8 mouse cellular contexts compared by ENCODE assay signal in genomic region chr8:10921439-10922191, GRCm38 (mm10).
DNase-seq lines count a peak whose midpoint lies in the region; ATAC-seq and TF ChIP-seq lines count a peak whose summit lies in the region.

No protein-coding gene starts in this region.

- TF ChIP-seq POLR2A in cerebellum, adult 2 months (IDR thresholded peaks at IDR 0.05; ENCODE audit: borderline replicate concordance, insufficient read depth, low read length), result no peak

- no peaks in the 10 kb centered on the region for H3K9me3 ChIP-seq in heart, embryonic 14.5 days (ENCODE audit: control insufficient read depth, low read length)
- no peaks in the 10 kb centered on the region for H3K9me3 ChIP-seq in ES-E14 (ENCODE audit: control insufficient read depth, insufficient read depth, low read depth, low read length)
- no peaks in the 10 kb centered on the region for H3K9me3 ChIP-seq in forebrain, embryonic 14.5 days (replicated peaks; ENCODE audit: control insufficient read depth, low read length)

- peak overlapping the region; percentile 64 to 74 for H3K27ac ChIP-seq in heart, embryonic 14.5 days (replicated peaks in 1 of 2; ENCODE audit: control insufficient read depth in 1 of 2, insufficient read depth in 1 of 2, low read depth in 2 of 2, low read length in 2 of 2)
- peak overlapping the region; percentile 32; the same call in 1 of the 2 replicates for H3K27ac ChIP-seq in ES-E14 (ENCODE audit: insufficient read depth, low read depth, low read length, poor library complexity, severe bottlenecking)
- peak overlapping the region; percentile 58; the same call in 1 of the 2 replicates for H3K27ac ChIP-seq in forebrain, embryonic 14.5 days (ENCODE audit: low read depth, low read length)
- no peak overlapping the region for H3K27ac ChIP-seq in cerebellum, adult 2 months (ENCODE audit: insufficient read depth, low read length)

- DNase-seq in heart, adult 8-10 months (ENCODE audit: low spot score), result no peak
- no peak for DNase-seq in ES-E14 (ENCODE audit: low read depth, low spot score)
- peak; percentile 86 for DNase-seq in forebrain, embryonic 14.5 days (ENCODE audit: low spot score)
- peak; percentile 86 for DNase-seq in mesoderm, embryonic 11.5 days (ENCODE audit: low read depth, low spot score)
- no peak for DNase-seq in cerebellum, adult 2 months
- DNase-seq in adrenal gland, postnatal 25 days, result no peak
- DNase-seq in testis, postnatal 10 days (ENCODE audit: low spot score), result no peak

- H3K36me3 ChIP-seq in heart, embryonic 14.5 days (ENCODE audit: control insufficient read depth, insufficient read depth, low read length), result no peaks in the 10 kb centered on the region
- H3K36me3 ChIP-seq in ES-E14 (ENCODE audit: control insufficient read depth, insufficient read depth, low read length, poor library complexity, severe bottlenecking), result no peaks in the 10 kb centered on the region
- H3K36me3 ChIP-seq in forebrain, embryonic 14.5 days (ENCODE audit: control insufficient read depth, insufficient read depth, low read length), result no peaks in the 10 kb centered on the region

- no peak for TF ChIP-seq CTCF in cerebellum, adult 2 months (IDR thresholded peaks at IDR 0.05; ENCODE audit: borderline replicate concordance, insufficient read depth, low read depth, low read length)

- H3K4me1 ChIP-seq in heart, embryonic 14.5 days (ENCODE audit: control insufficient read depth in 2 of 2, insufficient read depth in 2 of 2, low read length in 2 of 2), result peaks cover 44 to 59% of the 10 kb centered on the region in 2 experiments
- H3K4me1 ChIP-seq in ES-E14 (ENCODE audit: control insufficient read depth in 2 of 2, insufficient read depth in 2 of 2, low read length in 2 of 2, poor library complexity in 1 of 2), result peaks cover 3 to 21% of the 10 kb centered on the region in 2 experiments; a peak in 2 of 4 replicates
- H3K4me1 ChIP-seq in forebrain, embryonic 14.5 days (ENCODE audit: control insufficient read depth, insufficient read depth, low read length), result peaks cover 51% of the 10 kb centered on the region
- peaks cover 6% of the 10 kb centered on the region for H3K4me1 ChIP-seq in cerebellum, adult 2 months (ENCODE audit: control insufficient read depth, insufficient read depth, low read length)

- H3K27me3 ChIP-seq in heart, embryonic 14.5 days (ENCODE audit: control insufficient read depth, insufficient read depth, low read length), result no peaks in the 10 kb centered on the region
- no peaks in the 10 kb centered on the region for H3K27me3 ChIP-seq in forebrain, embryonic 14.5 days (replicated peaks; ENCODE audit: control insufficient read depth, insufficient read depth, low read length)
- H3K27me3 ChIP-seq in cerebellum, adult 2 months (ENCODE audit: control insufficient read depth, insufficient read depth, low read length), result no peaks in the 10 kb centered on the region

- 0 out of 2 replicates have a peak, but pooled peaks have one; percentile 19 for ATAC-seq in heart, embryonic 14.5 days (ENCODE audit: insufficient number of reproducible peaks, insufficient read depth, low FRiP score, low read depth)
- ATAC-seq in forebrain, embryonic 14.5 days, result peak; percentile 55

- H3K4me2 ChIP-seq in heart, embryonic 14.5 days (ENCODE audit: low read length), result no peak overlapping the region
- H3K4me2 ChIP-seq in forebrain, embryonic 14.5 days (ENCODE audit: low read length), result no peak overlapping the region

- no peak overlapping the region for H3K4me3 ChIP-seq in heart, embryonic 14.5 days (ENCODE audit: control insufficient read depth in 1 of 2, insufficient read depth in 1 of 2, low read depth in 1 of 2, low read length in 2 of 2)
- no peak overlapping the region for H3K4me3 ChIP-seq in ES-E14 (ENCODE audit: insufficient read depth in 1 of 2, low read depth in 1 of 2, low read length in 2 of 2, poor library complexity in 1 of 2, severe bottlenecking in 1 of 2)
- H3K4me3 ChIP-seq in forebrain, embryonic 14.5 days (ENCODE audit: low read depth, low read length), result no peak overlapping the region
- no peak overlapping the region for H3K4me3 ChIP-seq in cerebellum, adult 2 months (replicated peaks; ENCODE audit: insufficient read depth, low read depth, low read length)

- WGBS in heart, embryonic 14.5 days, result 43% methylated on average over 11 of the region's 11 CpGs
- 10% methylated on average over 11 of the region's 11 CpGs for WGBS in forebrain, embryonic 14.5 days
- WGBS in cerebellum, adult 2 months, result 79% methylated on average over 11 of the region's 11 CpGs

- peak overlapping the region; percentile 11; the same call in 1 of the 2 replicates for H3K9ac ChIP-seq in heart, embryonic 14.5 days (ENCODE audit: low read length)
- no peak overlapping the region for H3K9ac ChIP-seq in ES-E14 (ENCODE audit: insufficient read depth, low read depth, low read length, poor library complexity, severe bottlenecking)
- H3K9ac ChIP-seq in forebrain, embryonic 14.5 days (ENCODE audit: low read length), result no peak overlapping the region; the same call in 1 of the 2 replicates

- in situ Hi-C loops in ES-E14 (cut with MboI; ENCODE audit: low sequenced_read_pairs in 2 of 2, unreplicated experiment in 2 of 2), result no loop called here

TF ChIP-seq in ES-E14, 5 proteins besides CTCF, POLR2A, EP300 and RAD21:
- no peak for TF ChIP-seq ZC3H11A (IDR thresholded peaks at IDR 0.05; ENCODE audit: borderline replicate concordance, low read depth, low read length)
- TF ChIP-seq CHD2 (IDR thresholded peaks at IDR 0.05; ENCODE audit: low read depth, low read length), result no peak; the same call in 1 of the 2 replicates
- no peak for TF ChIP-seq MAFK (IDR thresholded peaks at IDR 0.05; ENCODE audit: insufficient read depth, low read depth, low read length)
- TF ChIP-seq HCFC1 (IDR thresholded peaks at IDR 0.05; ENCODE audit: borderline replicate concordance, insufficient read depth, low read length), result no peak
- no peak for TF ChIP-seq ZNF384 (IDR thresholded peaks at IDR 0.05; ENCODE audit: low read depth, low read length)

Comparison
In these comparisons a context has a peak if more than half of its experiments do, and no peak if none do; other contexts are left out.
1. DNase-seq: peak in forebrain, embryonic 14.5 days (single experiment) and mesoderm, embryonic 11.5 days (single experiment); none in heart, adult 8-10 months (single experiment), ES-E14 (single experiment), cerebellum, adult 2 months (0 of 2), adrenal gland, postnatal 25 days (single experiment) and testis, postnatal 10 days (single experiment).